8 mouse cellular contexts compared by ENCODE assay signal in the genomic region with DNA sequence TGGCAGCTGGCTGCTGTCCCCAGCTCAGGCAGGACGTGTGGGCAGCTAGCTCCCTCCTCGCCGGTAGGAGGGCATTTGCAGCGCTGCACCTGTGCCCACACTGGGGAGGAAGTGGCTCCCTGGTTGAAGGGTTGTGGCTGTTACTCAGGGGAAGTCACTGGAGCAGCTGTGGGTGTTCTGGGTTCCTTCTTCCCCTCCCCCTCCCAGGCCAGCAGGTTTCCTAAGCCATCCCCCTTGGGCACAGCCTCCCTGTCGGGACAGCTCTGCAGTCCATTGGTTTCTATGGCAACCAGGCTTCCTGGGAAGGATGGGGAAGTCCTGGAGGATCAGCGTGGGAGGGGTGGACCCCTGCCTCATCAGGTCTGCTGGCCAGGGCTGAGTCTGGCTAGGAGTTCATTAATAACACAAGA. TPM values are rescaled to one million over a fixed set of nuclear protein-coding genes. Genes with fewer than 3 reads are reported as not detected.
DNase-seq lines count a peak whose midpoint lies in the region; ATAC-seq lines count a peak whose summit lies in the region.

No protein-coding gene starts in this region.

- 7% methylated on average over 6 of the region's 6 CpGs for WGBS in limb, embryonic 12.5 days
- 18% methylated on average over 6 of the region's 6 CpGs for WGBS in limb, embryonic 10.5 days
- 6% methylated on average over 6 of the region's 6 CpGs for WGBS in forebrain, embryonic 14.5 days

- no peak for DNase-seq in limb, embryonic 10.5 days (ENCODE audit: low spot score)
- DNase-seq in forebrain, embryonic 14.5 days (ENCODE audit: low spot score), result peak; percentile 61
- DNase-seq in spleen, postnatal 10 days (ENCODE audit: low spot score in 2 of 2), result peak; percentile 42 to 80
- no peak for DNase-seq in testis, postnatal 10 days (ENCODE audit: low spot score)
- DNase-seq in left cerebral cortex, postnatal 25 days (ENCODE audit: low spot score in 2 of 2), result no peak
- no peak for DNase-seq in c-Kit-positive CD71-positive TER-119-positive erythroid progenitor cells, embryonic 14.5 days (ENCODE audit: low spot score)

- peaks cover 21% of the 10 kb centered on the region for H3K27me3 ChIP-seq in limb, embryonic 12.5 days
- H3K27me3 ChIP-seq in limb, embryonic 10.5 days (ENCODE audit: low read depth, poor library complexity, severe bottlenecking), result peaks cover 32% of the 10 kb centered on the region
- no peaks in the 10 kb centered on the region for H3K27me3 ChIP-seq in forebrain, embryonic 14.5 days (replicated peaks; ENCODE audit: control insufficient read depth, insufficient read depth, low read length)
- H3K27me3 ChIP-seq in megakaryocyte, embryonic 14.5 days (replicated peaks), result peaks cover 95% of the 10 kb centered on the region

- no peaks in the 10 kb centered on the region for H3K36me3 ChIP-seq in limb, embryonic 12.5 days
- H3K36me3 ChIP-seq in limb, embryonic 10.5 days, result no peaks in the 10 kb centered on the region
- peaks cover 11% of the 10 kb centered on the region for H3K36me3 ChIP-seq in forebrain, embryonic 14.5 days (ENCODE audit: control insufficient read depth, insufficient read depth, low read length)
- H3K36me3 ChIP-seq in megakaryocyte, embryonic 14.5 days (replicated peaks; ENCODE audit: low read length), result no peaks in the 10 kb centered on the region

- H3K27ac ChIP-seq in limb, embryonic 12.5 days, result no peak overlapping the region
- no peak overlapping the region for H3K27ac ChIP-seq in limb, embryonic 10.5 days
- H3K27ac ChIP-seq in forebrain, embryonic 14.5 days (ENCODE audit: low read depth, low read length), result no peak overlapping the region

- intact Hi-C loops in left cerebral cortex, postnatal 25 days (cut with DNase I), result no loop called here

- no peak overlapping the region for H3K4me3 ChIP-seq in limb, embryonic 12.5 days (replicated peaks)
- no peak overlapping the region for H3K4me3 ChIP-seq in limb, embryonic 10.5 days
- no peak overlapping the region for H3K4me3 ChIP-seq in forebrain, embryonic 14.5 days (ENCODE audit: low read depth, low read length)
- peak overlapping the region; percentile 75 for H3K4me3 ChIP-seq in megakaryocyte, embryonic 14.5 days (replicated peaks)

- ATAC-seq in limb, embryonic 12.5 days (ENCODE audit: insufficient number of reproducible peaks, insufficient read depth, low FRiP score, low TSS enrichment, low read depth), result no peak
- ATAC-seq in forebrain, embryonic 14.5 days, result peak; percentile 8; the same call in 1 of the 2 replicates

- no peak overlapping the region for H3K4me2 ChIP-seq in limb, embryonic 12.5 days
- peak overlapping the region; percentile 81 for H3K4me2 ChIP-seq in forebrain, embryonic 14.5 days (ENCODE audit: low read length)

- no peaks in the 10 kb centered on the region for H3K9me3 ChIP-seq in limb, embryonic 12.5 days
- no peaks in the 10 kb centered on the region for H3K9me3 ChIP-seq in limb, embryonic 10.5 days (replicated peaks)
- no peaks in the 10 kb centered on the region for H3K9me3 ChIP-seq in forebrain, embryonic 14.5 days (replicated peaks; ENCODE audit: control insufficient read depth, low read length)
- no peaks in the 10 kb centered on the region for H3K9me3 ChIP-seq in megakaryocyte, embryonic 14.5 days

- H3K4me1 ChIP-seq in limb, embryonic 12.5 days (replicated peaks), result peaks cover 30% of the 10 kb centered on the region
- peaks cover 41% of the 10 kb centered on the region for H3K4me1 ChIP-seq in limb, embryonic 10.5 days
- peaks cover 34% of the 10 kb centered on the region for H3K4me1 ChIP-seq in forebrain, embryonic 14.5 days (ENCODE audit: control insufficient read depth, insufficient read depth, low read length)
- H3K4me1 ChIP-seq in megakaryocyte, embryonic 14.5 days, result peaks cover 26% of the 10 kb centered on the region

- H3K9ac ChIP-seq in limb, embryonic 12.5 days (replicated peaks), result 0 out of 2 replicates have a peak overlapping the region, but pooled peaks have one; percentile 8
- H3K9ac ChIP-seq in forebrain, embryonic 14.5 days (ENCODE audit: low read length), result peak overlapping the region; percentile 36; the same call in 1 of the 2 replicates

RNA-seq across cellular contexts. Expression of a gene that starts 5.3 kb away (rescaled TPM):
- polyA plus RNA-seq in limb, embryonic 12.5 days (2016; fragmentation: Nextera tagmentation; extraction: Ambion mirVana), result 16.4 and 22.8 TPM in 2 replicates
- 17.5 and 25.2 TPM in 2 replicates for polyA plus RNA-seq in limb, embryonic 10.5 days (2016; fragmentation: Nextera tagmentation; extraction: Ambion mirVana)
- 95.8 and 113 TPM in 2 replicates for polyA plus RNA-seq in forebrain, embryonic 14.5 days (2014; fragmentation: Nextera tagmentation; extraction: Ambion mirVana)
- polyA plus RNA-seq in megakaryocyte, embryonic 14.5 days (2012; ENCODE audit: insufficient read depth, low replicate concordance), result 2.0 TPM in 1 of 2 replicates, not detected in the other
- total RNA-seq in left cerebral cortex, postnatal 25 days (2021), result 10 to 100 TPM; 83.8 to 96.3 TPM

Comparison
In these comparisons a context has a peak if more than half of its experiments do, and no peak if none do; other contexts are left out.
1. DNase-seq: peak in forebrain, embryonic 14.5 days (single experiment) and spleen, postnatal 10 days (2 of 2); none in limb, embryonic 10.5 days (single experiment), testis, postnatal 10 days (single experiment), left cerebral cortex, postnatal 25 days (0 of 2) and c-Kit-positive CD71-positive TER-119-positive erythroid progenitor cells, embryonic 14.5 days (single experiment).